Mouse (Mus musculus) brain, embryonic 18.5 days (tissue): ENCODE results near the gene Nudt3.

Experiments used
- DNase-seq: peaks from one replicate; pipeline ENCODE4 v3.0.0-alpha.2; 2012; ENCODE audit warnings: low read depth, low spot score

Gene Nudt3

GRCm38 (mm10) chr17:27568228-27568627 lies 55.1 kb downstream of the Nudt3 start:
- DNase-seq, result no peak

DNA sequence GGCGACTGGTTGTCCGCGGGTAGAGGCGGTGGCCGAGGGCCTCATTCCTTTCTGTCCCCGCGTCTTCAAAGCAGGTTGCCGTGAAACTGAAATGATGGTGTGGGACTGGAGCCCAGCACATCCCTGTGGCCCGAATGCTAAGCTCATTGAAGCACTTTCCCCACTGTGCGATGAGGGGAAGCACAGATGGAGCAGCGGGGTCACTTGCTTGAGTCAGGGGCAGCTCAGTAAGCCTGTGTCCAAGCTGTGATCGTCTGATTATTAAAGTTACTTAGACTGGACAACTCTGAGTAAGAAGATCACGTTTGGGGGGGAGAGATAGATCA lies 57.4 kb downstream of the Nudt3 start:
- no peak for DNase-seq

DNA sequence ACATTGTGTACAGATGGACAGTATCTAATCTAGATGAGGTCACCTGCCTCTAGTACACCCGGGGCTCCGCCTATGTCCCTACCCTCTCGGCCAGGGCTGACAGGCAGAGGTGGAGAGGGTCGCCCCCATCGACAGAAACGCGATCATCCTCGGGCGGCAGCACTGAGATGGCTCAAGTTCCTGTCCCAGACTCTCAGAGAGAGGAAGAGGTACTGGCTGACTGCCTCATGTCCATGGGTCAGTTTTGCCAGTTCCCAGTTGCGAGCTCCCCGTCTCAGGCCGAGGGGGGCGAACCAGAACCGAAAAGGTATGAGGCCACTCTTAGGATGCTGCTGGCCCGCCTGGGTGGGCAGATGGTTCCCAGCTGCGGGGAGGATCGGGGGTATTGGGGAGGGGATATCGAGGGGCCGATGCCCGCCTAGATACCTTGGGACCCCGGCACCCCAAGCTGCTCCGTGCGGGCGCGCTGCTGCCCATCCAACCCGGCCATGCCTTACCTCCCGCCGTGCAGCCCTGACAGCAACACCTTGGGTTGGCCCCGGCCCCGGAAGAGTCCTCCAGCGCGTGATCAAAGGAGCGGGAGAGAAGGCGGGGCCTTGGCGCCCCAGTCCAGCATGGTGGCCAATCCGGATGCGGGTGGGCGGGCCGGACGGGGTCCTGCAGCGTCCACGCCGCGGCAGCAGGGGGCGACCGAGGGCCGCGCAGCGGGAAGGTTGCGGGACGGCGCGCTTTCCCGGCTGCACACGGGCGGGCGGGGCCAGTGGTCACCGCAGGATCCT lies 57.9 kb downstream of the Nudt3 start, which contains the start of gene AI413582:
TSS of gene AI413582 (minus strand) at position 594 of the 779 bp plus-strand sequence.
- peak; percentile 82 for DNase-seq

- no peak for DNase-seq
Observed at GRCm38 (mm10) chr17:27564391-27565162, 58.7 kb downstream of the Nudt3 start.

DNA sequence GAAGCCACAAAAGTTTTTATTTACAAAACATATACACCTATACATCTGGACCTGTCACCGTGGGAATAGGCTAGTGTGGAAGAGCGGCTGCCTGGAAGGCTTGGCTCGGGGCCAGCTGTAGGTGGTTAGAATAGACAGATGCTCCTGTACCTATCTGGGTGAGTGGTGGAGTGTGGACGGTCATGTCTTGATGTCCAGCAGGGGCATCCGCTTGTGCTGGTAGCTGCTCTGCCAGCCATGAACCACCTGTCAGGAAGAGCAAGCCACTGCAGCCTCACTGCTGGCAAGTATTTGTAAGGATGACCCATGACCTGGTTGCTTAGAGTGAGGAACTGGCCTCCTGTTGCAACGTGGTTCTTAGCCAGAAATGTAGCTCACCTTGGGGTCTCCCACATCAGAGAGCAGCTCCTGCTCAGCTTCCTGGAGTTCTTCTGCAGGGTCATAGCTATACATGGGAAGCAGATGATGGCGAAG lies 59.5 kb downstream of the Nudt3 start:
- no peak for DNase-seq

DNA sequence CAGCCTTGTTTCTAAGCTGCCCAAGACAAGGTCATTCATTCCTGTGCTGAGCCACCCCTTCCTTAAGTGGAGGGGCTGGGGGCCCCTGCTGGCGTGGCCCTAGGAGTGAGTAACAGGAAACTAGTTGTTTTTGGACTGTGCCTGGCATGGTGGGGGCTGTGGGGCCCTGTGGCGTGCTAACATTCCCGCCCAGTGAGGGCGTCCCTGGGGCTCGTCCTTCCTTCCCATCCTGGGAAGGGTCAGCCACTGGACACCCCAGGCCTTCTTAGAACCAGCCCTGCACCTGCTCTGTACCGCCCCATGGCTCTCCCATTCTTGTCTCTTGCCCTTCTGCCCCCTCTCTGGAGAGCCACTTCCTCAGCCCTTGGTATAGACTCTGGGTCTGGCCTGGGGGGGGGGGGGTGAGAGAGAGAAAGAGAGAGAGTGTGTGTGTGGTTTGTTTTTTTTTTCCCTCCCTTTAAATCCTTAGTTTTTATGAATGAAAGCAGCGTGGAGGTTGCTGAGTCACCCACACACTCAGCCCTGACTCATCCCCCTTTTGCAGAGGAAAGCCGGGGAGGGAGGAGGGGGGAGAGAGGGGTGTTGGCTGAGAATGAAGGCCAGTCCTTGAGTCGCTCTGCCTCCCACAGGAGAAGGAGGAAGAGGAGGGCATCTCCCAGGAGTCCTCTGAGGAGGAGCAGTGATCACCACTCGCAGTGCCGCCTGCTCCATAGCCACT lies 61.3 kb downstream of the Nudt3 start:
- no peak for DNase-seq

DNA sequence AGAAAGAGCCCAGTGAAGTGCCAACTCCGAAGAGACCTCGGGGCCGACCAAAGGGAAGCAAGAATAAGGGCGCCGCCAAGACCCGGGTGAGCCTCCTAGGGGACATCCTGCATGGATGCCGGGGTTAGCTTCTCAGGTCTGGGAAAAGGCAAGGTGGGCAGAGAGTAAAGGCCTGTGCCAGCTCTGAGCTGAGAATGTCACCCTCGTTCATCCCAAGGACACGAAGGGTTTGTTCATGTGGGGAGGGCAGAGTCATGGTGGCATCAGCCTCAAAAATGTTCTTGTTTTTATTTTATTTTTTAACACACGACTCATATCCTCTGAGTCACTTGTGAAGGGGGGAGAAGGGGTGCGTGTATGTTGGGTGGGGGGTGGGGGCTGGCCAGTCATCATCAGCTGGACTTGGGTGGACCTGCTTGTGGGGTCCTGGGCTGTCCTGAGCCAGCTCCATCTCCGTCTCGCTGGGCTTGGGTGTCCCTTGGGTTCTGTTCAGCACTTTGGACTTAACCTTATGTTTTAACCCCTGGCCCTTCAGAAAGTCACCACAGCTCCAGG lies 62.3 kb downstream of the Nudt3 start:
- DNase-seq, result no peak

DNA sequence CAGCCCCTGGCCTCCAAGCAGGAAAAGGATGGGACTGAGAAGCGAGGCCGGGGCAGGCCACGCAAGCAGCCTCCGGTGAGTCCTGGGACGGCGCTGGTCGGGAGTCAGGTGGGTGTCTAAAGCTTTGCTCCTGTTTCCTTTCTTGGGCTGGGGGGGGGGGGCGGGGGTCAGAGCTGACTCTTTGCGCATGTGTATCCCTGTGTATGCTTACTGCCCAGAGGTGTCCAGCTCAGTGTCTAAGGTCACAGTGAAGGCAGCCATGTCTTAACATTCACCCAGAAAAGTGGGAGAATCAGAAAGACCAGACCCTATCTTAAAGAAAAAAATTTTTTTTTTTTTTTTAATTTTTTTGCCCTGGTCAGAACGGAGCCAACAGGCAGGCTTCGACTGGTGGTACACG lies 63.7 kb downstream of the Nudt3 start:
- DNase-seq, result no peak

DNA sequence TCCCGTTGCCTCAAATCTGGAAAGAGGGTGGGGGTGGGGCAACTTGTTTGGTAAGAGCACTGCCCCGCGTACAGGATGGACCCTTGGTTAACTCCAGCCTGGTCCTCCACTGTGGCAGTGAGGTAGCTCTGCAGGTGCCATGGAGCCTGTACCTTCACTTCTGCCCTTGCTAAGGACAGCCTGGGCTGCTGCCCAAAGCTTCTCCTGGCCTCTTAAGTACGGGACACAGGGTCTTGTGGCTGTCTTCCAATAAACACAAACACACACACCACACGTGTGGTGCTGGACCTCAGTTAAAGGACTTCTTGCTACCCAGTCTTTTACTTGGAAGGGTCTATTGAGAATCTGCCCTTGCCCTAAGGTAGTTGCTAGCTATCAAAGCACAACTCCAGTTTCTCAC lies 64.5 kb downstream of the Nudt3 start:
- no peak for DNase-seq

DNA sequence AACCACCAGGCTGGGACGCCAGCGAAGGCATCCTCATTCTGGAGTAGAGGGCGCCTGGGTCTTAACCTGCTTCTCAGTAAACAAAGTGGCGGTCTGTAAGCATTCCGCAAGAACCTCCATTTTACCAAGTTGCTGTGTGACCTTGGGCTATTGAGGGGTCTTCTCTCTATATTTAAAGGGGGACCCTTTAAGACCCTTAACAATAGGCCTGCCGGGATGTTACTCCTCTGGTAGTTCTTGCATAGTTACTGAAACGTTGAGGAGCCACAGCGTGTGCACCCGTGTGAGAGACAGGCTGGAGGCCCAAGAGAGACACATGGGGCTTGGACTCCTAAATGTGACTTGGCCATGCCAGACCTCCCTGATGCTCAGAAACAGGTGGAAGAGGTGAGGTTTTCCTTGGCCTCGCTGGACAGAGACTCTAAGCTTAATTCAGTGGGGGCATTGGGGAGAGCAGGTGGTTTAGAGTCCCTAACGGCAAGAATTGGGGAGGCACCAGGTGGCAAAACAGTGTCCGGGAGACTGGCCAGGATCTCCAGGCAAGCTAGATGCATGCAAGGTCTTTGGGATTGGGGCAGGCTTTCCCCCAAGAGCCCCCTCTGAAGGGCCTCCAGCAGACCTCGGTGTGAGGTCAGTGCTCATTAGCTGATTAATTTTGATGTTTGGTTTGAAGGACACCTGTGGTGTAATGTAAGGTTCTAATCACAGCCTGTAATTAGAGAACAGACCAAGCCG lies 65.2 kb downstream of the Nudt3 start:
- DNase-seq, result no peak

- no peak for DNase-seq
Observed at GRCm38 (mm10) chr17:27557181-27557926, 65.9 kb downstream of the Nudt3 start.

DNA sequence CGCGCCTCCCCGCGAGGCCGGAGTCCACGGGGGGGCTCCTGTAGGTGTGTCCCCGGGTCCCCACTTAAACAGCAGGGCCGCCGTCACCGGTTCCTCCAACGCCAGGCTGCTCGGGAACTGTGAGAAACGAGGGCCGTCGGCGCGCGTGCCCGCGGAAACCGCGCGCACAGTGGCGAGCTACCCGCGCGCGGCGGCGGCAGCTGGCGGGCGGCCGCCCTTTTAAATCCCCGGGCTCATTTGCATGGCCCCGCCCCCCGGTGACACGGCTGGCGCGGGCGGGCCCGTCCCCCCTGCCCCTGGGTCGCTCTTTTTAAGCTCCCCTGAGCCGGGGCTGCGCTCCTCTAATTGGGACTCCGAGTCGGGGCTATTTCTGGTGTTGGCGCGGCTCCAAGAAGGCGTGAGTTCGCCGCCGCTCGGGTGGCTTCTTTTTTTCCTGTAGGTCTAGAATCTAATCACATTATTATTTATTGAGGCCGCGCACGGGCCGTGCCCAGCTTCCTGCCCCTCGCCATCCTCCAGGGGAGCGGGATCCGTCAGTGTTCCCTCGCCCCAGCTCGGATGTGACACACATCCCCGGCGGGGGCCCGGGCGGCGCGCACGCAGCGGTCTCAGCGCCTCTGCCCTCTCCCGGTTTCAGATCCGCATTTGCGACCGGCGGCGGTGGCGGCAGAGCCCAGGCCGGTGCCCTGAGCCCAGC lies 66.8 kb downstream of the Nudt3 start, which contains the start of gene Hmga1:
TSS of gene Hmga1 (plus strand) at position 183 of the 697 bp plus-strand sequence.
- peak; percentile 75 for DNase-seq

DNA sequence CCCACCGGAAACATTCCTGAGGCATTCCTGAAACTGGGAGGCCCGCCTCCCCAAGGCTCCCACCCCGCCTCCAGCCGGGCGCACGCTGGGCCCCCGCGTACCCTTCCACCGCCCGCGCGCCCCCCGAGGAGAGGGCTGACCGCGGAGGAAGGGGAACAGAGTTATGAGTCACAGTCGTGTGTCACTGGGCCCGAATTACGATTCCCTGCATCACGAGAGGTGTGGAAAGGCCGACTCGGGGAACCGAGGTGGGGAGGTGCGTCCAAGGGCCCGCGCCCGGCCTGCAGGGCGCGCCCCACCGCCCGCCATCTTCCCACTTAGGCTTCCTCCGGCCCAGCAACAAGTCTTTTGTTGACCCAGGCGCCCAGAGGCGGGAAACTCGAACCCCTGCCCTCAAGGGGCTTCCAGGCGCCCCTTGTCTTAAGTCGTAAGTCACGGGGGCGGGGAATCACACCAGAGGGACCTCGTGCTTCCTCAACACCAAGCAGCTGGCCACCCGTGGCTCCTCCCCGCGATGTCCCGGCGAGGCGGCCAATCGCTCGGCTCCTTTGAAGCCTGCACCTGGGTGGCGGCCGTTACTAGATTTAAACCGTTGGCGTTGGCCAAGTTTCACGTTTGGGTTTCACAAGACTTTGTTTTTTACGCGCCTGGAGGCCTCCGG lies 67.7 kb downstream of the Nudt3 start:
- DNase-seq, result no peak

- no peak for DNase-seq
Observed at GRCm38 (mm10) chr17:27555075-27555511, 68.2 kb downstream of the Nudt3 start.

DNA sequence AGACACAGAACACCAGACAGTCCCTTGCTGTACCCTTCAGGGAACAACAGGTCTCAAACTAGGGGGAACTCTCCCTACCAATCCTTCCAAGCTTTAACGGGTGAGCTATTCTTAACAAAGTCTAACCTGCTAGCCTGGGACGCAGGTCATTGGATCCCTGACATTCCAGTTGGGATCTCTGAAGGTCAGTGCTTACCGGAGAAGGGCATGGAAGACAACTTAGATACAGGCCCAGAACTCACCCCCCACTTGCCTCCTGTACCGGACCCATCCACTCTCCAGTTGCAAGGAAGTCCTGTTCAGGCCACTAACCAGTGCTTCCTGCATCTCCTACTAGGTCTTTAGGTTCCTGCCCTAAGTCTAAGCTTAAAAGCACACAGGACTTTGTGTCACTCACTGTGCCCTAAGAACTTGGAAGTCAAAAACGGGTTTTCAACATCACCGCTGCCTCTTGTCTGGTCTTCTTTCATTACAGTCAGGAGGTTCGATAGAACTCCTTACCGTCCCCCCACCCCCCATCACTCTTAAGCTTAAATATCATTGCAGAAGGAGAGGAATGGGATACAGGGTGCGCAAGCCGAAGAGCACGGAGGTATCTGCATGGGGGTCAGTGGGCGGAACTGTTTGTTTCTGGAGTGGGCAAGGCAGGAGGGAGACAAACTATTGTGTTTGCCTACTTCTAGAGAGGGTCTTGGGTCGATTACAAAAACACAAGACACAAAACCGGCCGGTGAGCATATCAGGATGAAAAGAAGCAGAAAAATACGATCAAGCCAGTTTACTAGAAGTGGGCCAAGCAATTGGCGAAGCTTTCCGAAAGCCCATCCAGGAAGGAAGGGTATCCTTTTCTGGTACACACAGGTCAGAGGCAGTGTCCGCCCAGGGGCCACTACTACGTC lies 69.0 kb downstream of the Nudt3 start:
- no peak for DNase-seq

GRCm38 (mm10) chr17:27552215-27553201 lies 70.8 kb downstream of the Nudt3 start:
- DNase-seq, result no peak

DNA sequence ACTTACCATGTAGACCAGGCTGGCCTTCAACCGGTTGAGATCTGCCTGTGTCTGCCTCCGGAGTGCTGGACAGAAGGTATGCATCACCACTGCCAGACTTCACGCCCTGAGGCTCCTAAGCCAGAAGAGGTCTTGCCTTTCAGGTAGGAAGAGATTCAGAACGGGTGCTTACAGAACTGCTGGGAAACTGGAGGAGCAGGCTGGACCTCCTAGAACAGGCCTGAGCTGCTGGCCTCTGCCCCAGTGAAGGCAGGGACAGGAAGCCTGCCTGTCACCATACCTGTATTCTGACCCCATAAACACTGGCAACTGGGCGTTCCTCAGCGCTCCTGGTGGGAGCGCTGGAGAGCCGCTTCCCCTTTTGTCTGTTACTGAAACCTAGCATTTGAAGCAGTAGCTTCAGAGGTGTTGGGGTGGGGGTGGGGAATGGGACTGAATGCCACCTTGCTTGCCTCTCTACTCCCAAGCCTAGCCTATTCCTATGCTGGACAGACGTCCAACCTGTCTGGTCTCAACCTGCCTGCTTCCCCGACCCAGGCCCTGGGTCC lies 71.8 kb downstream of the Nudt3 start:
- no peak for DNase-seq
